Mouse (Mus musculus) kidney, postnatal 25 days (tissue): Measurements from ENCODE around the gene Rasgef1b.

Experiments
- DNase-seq, 2 experiments: peaks; one replicate each; pipeline ENCODE4 v3.0.0; 2021; ENCODE audit warnings: mixed read lengths in 2 of 2

The Rasgef1b gene

DNA sequence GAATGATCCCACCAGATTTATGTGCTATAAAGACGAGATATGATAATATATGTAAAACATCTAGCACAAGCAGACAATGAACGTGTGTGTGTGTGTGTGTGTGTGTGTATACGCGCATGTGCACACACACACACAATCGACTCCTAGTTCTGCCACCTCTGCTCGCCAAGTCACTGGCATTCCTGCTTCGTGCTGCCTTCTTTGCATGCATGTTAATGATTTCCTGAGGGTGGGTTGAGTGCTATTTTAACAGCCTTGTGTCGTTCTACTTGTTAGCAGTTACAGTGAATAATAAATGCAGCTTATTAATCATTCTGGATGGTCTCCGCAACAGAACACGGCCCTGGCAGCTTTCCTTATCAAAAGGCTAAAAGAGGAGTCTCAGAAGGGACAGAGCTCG, 129.5 kb downstream of the Rasgef1b start:
- peak; percentile 33 to 61 for DNase-seq

DNA sequence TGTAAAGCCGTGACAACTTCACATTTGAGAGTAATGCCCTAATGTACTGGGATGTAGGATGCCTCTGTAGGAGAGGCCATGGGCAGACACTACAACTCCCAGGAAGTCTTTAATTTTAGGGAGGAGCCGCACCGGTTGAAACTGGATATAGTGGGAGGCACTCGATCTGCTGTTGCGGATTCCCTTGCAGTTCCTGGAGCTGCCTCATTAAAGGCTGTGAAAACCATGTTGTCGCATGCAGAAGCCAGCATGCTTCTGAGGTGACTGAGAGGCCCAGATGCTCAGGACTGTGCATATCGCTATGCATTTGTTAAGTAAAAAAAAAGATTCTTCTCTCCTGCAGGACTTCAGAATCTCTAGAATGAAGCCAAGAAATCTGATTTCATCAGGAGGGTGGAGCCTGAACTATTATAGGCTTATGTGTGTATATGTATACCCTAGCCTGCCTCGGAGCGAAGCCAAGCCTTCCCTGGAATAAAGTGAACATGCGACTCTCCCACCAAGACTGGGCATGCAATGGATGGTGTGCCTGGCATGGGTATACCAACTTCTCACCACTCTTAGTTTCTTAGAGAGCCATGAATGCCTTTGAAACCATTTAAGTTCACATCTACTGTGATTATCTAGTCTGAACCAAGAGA, 130.3 kb downstream of the Rasgef1b start:
- DNase-seq, result no peak

DNA sequence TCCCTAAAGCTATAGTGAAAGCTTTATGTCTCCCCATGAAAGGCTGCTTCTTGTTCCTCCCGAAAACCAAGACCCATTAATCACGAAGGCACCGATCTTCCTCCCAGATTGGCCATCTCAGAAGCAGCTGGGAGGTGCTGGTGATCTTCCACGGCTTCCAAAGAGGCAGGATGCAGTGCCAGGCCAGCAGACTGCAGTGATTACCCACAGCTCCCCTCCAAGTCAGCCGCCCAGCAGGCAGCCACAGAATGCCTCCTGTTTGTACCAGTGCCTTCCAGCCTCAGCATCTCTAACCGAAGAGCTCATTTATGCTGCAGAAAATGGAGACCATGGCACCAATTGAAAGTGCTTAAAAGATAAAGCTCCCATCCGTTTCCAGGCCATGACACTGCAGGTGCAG, 131.2 kb downstream of the Rasgef1b start:
- no peak for DNase-seq

DNA sequence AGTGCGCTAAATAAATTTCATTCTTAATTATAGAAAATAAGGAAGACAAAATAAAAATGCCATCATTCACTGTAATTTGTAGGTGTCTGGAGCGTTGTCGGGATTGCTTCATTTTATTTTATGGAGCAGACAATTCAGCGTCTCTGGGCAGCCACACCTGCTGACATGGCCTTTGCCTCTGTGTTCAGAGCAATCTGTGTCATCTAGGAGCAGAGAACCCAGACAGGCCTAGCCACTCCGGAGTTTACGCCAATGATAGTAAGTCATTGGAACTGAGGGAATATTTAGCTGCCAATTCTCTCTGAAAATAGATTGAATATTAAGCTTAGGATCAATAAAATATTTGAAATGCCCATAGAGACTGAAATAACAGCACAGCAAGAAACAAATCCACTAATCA, 137.5 kb downstream of the Rasgef1b start:
- no peak for DNase-seq

DNA sequence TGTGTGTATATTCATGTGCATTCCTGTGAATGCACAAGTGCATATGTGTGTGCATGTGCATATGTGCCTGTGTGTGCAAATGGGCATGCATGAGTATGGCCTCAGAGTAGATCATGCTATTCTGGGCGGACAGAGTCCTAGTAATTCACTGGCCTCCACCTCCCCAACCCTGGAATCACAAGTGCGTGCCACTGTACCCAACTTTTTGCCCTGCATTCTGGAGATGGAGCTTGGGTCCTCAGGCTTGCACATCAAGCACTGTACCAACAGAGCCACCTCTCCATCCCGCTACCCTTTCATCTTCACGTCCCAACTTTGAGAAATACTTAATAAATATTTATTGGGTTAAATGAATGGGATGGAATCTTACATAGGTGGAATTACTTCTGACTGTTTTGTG, 138.3 kb downstream of the Rasgef1b start:
- DNase-seq, result no peak

DNA sequence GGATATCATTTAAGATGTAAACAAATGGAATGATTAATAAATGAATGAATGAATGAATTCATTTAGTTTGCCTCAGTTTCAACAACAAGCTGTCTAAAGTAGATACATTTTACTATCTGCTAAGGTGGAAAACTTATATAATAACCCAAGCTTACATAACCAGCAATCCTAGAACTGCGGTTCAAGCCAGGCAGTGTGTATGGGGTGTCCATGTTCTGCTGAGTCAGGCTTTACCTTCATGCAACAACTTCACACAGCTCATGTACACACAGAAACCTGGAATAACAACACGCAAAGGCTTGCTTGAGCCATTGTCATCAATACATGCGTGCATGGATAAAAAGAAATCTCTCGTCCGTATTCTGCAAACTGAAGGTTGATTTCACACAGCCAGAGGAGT, 140.9 kb downstream of the Rasgef1b start:
- no peak for DNase-seq

DNA sequence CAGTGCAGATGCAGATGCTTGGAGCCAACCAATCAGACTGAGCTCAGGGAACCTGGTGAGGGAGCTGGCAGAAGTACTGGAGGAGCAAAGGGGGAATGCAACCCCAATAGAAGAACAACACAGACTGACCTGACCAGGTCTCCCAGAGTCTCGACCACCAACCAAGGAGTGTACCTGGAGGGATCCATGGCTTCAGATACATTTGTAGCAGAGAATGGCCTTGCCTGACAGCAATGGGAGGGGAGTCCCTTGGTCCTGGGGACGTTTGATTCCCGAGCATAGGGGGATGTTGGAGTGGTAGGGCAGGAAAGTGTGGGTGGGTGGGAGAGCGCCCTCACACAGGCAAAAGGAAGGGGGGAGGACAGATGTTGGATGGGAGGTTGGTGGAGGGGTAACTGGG, 141.3 kb downstream of the Rasgef1b start:
- DNase-seq, result no peak

DNA sequence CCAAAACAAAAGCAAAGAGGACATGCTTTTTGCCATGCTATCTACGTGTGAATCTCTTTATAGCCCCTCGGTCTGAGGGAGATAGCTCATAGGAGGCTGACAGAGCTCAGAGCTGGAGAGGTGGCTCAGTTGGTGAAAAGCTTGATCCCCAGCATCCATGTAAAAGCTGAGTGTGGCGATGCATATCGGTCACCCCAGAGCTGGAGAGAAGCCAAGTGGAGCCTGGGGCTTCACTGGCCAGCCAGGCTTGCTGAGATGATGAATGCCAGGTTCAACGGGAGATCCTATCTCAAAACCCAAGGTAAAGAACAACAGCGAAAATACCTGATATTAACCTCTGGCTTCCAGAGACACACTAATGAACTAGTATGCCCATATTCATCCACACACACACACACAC, 142.6 kb downstream of the Rasgef1b start:
- peak; percentile 68 to 79 for DNase-seq

DNA sequence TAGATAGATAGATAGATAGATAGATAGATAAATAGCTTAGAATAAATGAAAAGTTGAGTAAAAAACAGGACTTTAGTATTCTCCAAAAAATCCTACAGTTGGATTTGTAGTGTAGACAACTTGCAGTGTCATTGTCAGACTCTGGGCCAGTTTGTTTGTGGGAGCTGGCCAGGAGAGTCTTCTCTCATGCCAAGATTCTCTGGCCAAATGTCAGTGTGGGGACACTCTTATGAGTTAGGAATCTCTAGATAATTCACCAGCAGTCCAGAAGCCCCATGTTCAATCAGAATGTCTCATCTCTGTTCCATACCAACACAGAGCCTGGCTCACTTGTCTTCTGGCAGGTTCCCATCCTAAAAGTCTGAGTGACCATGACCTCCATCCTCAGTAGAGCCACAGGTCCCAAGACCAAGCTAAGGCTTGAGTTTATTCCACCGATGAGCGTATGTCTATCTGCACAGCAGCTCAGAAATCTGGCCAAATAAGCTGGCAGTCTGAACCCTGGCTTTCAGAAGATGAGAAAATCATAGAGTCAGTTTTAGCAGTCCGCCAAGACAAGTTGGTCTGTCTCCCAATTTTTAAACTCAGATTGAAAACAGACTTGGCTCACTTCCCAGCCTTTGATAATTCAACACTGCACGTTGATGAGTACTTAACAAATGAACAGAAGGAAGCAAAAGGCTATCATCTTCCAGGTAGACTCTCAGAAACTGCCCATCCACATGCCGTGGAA, 143.5 kb downstream of the Rasgef1b start:
- DNase-seq, result no peak

DNA sequence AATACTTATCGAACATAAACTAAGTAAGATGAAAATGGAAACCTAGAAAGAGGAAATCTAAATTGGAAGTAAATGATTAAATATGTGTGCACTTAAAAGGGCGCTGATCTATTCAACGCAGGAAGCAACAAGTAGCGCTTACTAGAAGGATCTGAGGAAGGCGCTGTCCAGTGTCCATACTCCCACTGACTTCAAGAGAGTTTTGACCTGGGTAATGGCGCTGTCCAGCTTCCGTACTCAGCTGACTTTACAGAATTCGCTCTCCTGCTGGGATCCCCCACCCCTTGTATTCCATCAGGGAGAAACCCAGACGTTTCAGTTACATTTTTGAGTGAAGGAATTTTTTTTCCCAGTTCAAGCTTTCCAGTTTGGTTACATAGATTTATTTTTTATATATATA, 144.6 kb downstream of the Rasgef1b start:
- no peak for DNase-seq

DNA sequence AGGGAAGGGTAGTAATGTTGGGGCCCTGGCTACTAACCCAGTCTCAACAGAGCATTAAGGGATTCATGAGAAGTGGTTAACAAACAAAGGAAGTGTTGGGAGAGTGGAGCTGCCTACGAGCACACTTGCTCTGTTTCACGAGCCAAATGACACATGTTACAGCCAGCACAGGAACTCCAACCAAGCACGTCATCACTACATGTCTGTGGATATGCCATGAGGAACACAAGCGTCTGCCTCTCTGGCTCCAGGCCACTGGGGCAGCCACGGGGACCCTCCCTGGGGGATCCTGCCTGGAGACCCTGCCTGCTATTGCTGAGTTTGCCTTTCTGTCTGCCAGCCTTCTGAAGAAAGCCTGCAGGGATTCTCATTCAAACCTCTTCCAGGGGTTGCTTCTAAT, 146.8 kb downstream of the Rasgef1b start:
- DNase-seq, result no peak

DNA sequence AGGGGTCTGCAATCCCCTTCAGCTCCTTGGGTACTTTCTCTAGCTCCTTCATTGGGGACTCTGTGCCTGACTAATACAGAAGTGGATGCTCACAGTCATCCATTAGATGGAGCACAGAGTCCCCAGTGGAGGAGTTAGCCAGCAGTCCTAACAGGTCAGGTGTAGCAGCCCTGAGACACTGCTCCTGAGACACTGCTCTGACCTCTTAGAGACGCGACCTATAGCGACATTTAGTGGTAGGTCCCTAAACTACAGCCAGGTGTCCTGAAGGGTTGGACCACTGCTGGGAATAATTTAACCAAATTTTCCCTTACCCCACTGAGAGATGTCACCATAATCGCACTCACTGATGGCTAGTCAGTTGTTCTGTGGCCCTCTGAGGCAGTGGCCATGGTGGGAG, 150.2 kb downstream of the Rasgef1b start:
- DNase-seq, result peak; percentile 56 to 74

DNA sequence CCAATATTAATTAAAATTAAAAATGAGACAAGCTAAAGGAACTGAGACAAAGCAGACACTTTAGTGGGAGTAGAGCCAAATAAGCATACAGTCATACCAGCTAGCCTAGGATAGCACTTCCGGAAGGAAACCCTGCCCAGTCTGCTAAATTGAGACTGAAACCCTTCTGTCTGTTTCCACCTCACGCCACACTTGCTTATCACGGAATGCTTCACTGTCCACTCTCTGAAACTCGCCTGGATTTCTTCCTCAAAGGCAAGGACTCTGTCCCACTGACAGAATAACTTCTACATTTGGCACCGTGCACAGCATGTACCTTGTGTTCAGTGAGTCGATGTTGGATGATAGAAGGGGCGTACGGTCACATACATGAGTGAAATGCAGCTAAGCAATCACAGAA, 153.0 kb downstream of the Rasgef1b start:
- DNase-seq, result no peak

DNA sequence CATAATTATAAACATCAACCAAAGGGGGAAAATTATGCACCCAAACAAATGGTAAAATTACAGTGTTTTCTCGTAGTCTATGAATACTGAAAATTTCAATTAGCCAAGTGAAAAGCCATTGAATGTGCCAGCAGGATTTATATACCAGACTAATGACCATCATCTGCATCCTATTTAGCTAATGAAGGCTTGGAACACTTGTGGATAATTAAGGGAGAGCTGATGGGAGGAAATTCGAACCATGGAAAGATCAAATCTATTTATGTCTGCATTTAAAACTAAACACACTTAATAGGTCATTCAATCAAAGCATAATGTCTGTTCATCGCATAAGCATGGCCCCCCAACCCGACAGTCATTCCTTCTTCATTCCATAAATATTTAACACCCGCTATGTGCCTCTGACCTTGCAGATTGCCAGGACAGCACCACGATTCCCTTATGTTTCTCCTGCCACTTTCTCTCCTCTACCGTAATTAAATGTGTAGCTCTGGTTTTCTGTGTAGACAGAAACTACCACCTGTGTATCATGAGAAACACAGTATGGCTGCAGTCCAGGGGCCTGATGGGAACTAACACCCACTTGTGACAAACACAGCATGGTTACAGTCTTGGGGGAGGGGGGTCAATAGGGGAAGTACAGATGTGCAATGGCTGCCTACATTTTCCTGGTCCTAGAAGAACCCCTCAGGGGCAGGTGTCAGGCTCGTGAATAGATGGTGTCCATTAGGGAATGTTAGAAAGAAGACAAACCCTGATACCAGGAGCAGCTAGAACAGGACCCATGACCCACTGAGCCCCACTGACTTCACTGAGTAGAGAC, 164.2 kb downstream of the Rasgef1b start:
- no peak for DNase-seq

DNA sequence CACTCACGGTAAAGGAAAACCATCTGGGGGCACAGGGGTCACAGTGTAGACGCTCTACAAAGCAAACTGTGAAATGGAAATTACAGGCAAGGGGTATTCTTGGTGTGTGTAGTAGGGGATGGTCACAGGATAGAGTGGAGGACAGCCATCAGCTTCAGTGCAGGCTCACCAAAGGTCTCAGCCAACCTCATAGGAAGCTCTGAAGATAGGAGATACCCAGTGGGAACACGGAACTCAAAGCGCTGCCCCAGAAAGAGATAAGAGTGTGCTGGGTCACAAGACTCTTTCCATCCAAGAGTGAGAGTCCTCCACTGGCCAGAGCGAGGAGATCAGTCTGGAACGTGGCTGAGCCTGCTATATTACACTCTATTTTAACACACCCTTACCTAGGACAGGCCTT, 166.8 kb downstream of the Rasgef1b start:
- no peak for DNase-seq

DNA sequence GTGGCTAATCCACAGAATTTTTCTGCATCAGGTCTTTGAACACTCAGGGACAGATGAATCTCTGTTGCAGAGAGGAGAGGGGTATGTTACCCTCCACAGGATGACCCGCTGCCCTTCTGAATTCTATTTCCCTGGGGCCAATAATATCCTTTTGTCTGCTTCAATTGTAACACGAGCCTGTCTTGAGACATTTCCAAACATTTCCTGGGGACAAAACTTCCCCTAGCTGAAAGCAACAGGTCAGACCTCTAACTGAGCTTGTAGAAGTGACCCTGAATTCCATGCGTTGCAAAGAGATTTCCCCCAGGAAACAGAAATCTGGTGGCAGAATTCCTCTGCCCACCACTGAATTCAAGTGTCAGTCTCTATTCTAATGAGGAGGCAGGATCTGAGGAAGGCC, 169.1 kb downstream of the Rasgef1b start:
- DNase-seq, result no peak

DNA sequence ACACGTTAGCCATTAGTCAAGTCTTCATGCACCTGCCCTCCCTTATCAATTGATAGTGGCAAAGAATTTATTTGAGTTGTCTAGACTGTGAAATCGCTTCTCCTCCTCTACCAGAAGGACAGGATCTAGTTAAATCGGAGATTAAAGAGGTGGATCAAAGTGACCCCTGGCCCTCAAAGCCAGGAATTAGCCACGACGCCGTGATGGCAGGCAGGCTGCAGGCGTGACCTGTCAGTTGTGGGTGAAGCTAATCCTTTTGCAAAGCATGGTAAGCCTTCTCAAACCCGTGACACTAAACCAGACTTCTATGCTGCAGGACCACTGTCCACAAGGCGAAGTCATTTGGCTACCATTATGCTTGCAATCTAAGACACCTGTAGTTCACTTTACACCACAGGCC, 170.6 kb downstream of the Rasgef1b start:
- DNase-seq, result no peak

DNA sequence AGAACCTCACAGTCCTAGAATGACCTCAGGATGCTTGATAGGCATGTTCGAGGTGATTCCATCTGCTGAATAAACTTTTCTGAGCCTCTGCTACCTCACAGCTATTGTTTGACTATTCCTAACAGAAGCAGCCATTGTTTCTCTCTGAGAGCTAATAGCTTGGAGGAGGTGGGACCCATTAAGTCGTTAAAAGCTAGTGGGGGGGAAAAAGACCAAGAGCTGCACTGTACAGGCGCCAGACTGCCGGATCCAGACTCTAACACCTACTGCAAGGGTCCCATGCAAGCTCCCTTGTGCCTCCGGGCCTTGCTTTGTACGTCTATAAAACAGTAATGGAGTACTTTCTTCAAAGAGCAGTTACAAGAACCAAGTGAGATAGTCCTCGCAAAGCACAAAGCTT, 176.2 kb downstream of the Rasgef1b start:
- DNase-seq, result no peak

DNA sequence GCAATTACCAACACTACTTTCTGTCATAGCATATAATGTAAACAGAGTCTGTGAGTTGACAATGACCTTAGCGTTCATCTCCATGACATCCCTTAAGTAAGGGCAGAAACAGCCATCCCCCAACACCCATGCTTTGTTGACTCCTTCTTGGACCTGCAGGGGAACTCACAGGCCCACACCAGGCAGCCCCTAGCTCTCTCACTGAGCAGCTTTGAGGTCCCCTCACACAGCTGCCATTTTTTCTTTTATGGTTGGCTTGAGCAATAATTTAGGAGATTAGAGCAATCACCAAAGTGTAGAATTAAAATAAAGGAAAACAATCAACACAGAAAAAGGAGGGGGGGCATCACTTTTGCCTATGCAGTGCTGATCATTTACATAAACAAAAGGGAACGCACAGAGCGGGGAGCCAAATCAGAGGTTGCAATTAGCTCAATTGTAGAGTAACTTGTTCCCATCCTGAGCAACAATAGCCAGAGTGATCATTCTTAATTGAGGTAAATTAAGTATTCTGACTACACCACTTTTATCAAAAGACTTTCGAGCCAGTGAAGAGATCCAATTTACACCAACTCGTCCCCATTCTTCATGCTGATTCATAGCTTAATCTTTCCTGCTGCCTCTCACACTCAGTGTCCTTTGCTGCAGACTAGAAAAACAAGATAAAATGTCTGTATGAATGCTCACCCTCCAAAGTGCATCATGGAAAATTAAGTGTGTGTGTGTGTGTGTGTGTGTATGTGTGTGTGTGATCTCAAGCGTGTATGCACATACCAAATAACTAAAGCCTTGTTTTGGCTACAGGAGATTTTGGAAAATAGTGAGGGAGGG, 184.0 kb downstream of the Rasgef1b start:
- no peak for DNase-seq

DNA sequence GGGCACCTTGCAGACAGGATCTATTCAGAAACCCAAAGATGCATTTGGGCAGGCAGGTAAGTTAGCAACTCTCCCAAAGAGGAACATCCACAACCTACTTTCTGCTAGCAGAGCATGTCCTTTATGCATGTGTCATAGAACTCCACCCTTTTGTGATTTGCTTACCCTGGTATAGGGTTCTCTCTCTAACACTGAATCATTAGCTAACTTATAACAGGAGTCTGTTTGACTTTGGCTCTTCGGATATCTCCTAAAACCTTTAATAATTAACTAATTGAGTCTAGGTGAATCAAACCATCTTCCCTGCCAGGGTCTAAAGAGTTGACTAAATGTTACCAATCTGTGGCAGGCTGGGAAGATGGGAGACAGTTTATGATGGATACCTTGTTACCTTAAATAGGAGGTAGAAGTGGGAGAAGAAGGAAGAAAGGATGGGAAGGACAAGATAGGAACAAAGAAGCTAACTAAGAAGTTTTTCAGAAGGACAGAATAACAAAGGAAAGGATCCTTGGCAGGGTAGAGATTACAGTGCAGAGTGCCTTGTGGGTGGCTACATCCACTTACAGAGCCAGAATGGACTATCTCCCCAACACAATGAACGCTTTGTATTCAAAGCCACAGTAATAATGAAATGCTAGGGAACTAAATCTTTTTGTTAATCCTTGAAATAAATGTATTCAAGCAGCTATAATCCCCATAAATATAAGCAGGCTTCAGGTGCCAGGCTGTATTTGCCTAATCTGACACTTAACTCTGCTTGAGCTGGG, 186.7 kb downstream of the Rasgef1b start:
- no peak for DNase-seq

DNA sequence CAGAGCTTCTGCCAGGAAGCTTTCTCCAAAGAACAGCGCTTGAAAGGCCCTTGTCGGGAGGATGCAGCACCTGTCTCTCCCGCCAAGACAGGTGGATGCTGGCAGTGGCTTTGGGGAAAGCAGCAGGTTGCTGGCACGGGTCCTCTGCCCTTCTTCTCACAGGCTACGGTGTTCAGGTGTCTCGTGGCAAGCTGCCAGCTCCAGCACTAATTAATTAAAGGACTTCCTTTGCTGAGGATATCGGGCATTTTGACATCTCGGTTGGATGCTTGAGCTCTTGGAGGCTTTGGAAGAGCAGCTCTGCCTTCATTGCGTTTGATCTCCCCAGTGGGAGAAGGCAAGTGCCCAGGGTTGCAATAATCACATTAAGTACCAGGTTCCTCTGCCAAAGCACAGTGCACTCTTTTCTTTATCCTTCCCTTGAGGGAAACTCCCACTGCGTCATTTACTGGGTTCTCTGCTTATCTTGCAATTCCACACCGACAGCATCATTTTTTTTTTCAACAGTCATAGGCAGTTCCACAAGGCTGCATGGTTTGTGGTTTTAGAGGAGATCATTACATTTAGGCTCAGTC, 187.5 kb downstream of the Rasgef1b start:
- DNase-seq, result peak; percentile 49 to 55

DNA sequence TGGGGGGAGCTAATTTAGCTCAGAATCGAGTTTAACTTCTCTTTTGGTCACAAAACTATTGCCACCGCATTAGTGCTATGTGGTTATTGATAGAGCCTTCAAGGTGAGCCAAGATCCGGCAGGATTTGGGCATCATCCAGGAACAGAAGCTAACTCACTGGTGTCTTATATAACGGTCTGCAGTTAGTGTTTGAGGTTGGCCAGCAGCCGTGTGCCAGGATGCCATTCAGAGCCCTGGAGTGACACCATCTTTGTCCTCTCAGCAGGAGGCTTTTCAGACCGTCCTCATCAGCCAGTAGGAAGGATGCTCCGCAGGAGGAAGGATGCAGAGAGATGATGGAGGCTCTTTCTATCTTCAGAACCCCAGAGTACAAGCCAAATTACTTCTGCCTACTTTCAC, 195.4 kb downstream of the Rasgef1b start:
- DNase-seq, result no peak
